19 mouse cellular contexts compared by ENCODE assay signal in the genomic region with DNA sequence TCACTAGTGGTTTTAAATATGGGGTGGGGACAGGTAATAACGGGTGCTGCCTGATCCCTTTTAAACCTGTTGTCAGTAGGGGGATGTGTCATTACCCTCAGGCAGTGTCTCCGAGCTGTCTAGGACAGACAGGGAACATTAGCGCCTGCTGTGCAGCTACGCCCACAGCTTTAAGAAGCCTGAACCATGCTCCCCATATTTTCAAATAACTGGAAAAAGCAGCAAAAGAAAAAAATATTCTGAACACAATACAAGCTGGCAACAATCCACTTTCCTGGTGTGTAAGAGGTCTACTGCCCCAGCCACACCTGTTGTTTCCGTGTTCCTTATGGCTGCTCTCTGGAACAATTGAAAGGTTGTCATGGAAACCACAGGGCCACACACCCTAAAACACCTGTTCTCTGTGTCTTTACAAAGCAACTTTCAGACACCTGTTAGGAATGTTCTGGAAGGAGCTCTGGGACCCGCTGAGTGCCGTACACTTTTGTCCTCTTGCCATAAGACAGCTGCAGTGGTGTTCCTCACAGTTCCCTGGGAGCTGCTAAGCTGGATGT. TPM values are rescaled to one million over a fixed set of nuclear protein-coding genes. Genes with fewer than 3 reads are reported as not detected.
DNase-seq lines count a peak whose midpoint lies in the region; ATAC-seq and TF ChIP-seq lines count a peak whose summit lies in the region.
"Had no signal": no experiment of that assay in that cellular context is flagged by ENCODE, and none has a peak within 500 bp of the region (broad histone marks: within the 10 kb centered on the region; RNA-seq: fewer than 3 reads in every experiment).

No protein-coding gene starts in this region.

- DNase-seq in embryonic facial prominence, embryonic 14.5 days (ENCODE audit: low spot score), result peak; percentile 82
- no peak for DNase-seq in embryonic facial prominence, embryonic 10.5 days (ENCODE audit: low spot score)
- DNase-seq in ES-E14 (ENCODE audit: low read depth, low spot score), result peak; percentile 40
- peak; percentile 10 to 33 for DNase-seq in lung, postnatal 4 days
- no peak for DNase-seq in heart, adult 18-20 months
- DNase-seq in kidney, adult 8-10 months, result no peak
- no peak for DNase-seq in thymus, postnatal 4 days
- DNase-seq: adrenal gland, postnatal 25 days; B cell, adult 2 months; heart, adult 2 months; kidney, adult 2 months had no signal

- H3K27ac ChIP-seq in embryonic facial prominence, embryonic 14.5 days (replicated peaks; ENCODE audit: low read depth, low read length), result no peak overlapping the region
- no peak overlapping the region for H3K27ac ChIP-seq in embryonic facial prominence, embryonic 10.5 days (replicated peaks)
- no peak overlapping the region for H3K27ac ChIP-seq in ES-E14 (ENCODE audit: insufficient read depth, low read depth, low read length, poor library complexity, severe bottlenecking)
- H3K27ac ChIP-seq in intestine, embryonic 16.5 days (ENCODE audit: low read length), result peak overlapping the region; percentile 10; the same call in 1 of the 2 replicates
- H3K27ac ChIP-seq: forebrain, embryonic 15.5 days; heart, adult 2 months; hindbrain, embryonic 13.5 days; left cerebral cortex, adult 2 months; limb, embryonic 13.5 days; midbrain, embryonic 10.5 days had no signal

- H3K4me3 ChIP-seq in embryonic facial prominence, embryonic 14.5 days (ENCODE audit: low read depth, low read length), result no peak overlapping the region
- H3K4me3 ChIP-seq in embryonic facial prominence, embryonic 10.5 days, result no peak overlapping the region
- no peak overlapping the region for H3K4me3 ChIP-seq in ES-E14 (ENCODE audit: insufficient read depth in 1 of 2, low read depth in 1 of 2, low read length in 2 of 2, poor library complexity in 1 of 2, severe bottlenecking in 1 of 2)
- no peak overlapping the region for H3K4me3 ChIP-seq in intestine, embryonic 16.5 days (ENCODE audit: low read length)
- H3K4me3 ChIP-seq: forebrain, embryonic 15.5 days; heart, adult 2 months; hindbrain, embryonic 13.5 days; limb, embryonic 13.5 days; midbrain, embryonic 10.5 days; myocyte had no signal

- in situ Hi-C loops in ES-E14 (cut with MboI; ENCODE audit: low sequenced_read_pairs in 2 of 2, unreplicated experiment in 2 of 2), result no loop called here

- no peak overlapping the region for H3K4me2 ChIP-seq in embryonic facial prominence, embryonic 14.5 days (ENCODE audit: low read depth, low read length)
- no peak overlapping the region for H3K4me2 ChIP-seq in intestine, embryonic 16.5 days (ENCODE audit: low read depth, low read length)
- H3K4me2 ChIP-seq: forebrain, embryonic 15.5 days; hindbrain, embryonic 13.5 days; limb, embryonic 13.5 days had no signal

- WGBS in embryonic facial prominence, embryonic 14.5 days, result 65% methylated on average over 7 of the region's 7 CpGs
- 72% methylated on average over 7 of the region's 7 CpGs for WGBS in embryonic facial prominence, embryonic 10.5 days
- WGBS in intestine, embryonic 16.5 days, result 61% methylated on average over 7 of the region's 7 CpGs

- H3K9me3 ChIP-seq in embryonic facial prominence, embryonic 14.5 days (ENCODE audit: control insufficient read depth, low read length), result no peaks in the 10 kb centered on the region
- no peaks in the 10 kb centered on the region for H3K9me3 ChIP-seq in embryonic facial prominence, embryonic 10.5 days
- H3K9me3 ChIP-seq in ES-E14 (ENCODE audit: control insufficient read depth, insufficient read depth, low read depth, low read length), result no peaks in the 10 kb centered on the region
- no peaks in the 10 kb centered on the region for H3K9me3 ChIP-seq in intestine, embryonic 16.5 days (ENCODE audit: control insufficient read depth, low read length)
- H3K9me3 ChIP-seq: forebrain, embryonic 15.5 days; hindbrain, embryonic 13.5 days; limb, embryonic 13.5 days; midbrain, embryonic 10.5 days had no signal

- peaks cover 16% of the 10 kb centered on the region; the same call in 1 of the 2 replicates for H3K27me3 ChIP-seq in embryonic facial prominence, embryonic 14.5 days (replicated peaks; ENCODE audit: control insufficient read depth, insufficient read depth, low read length)
- peaks cover 44% of the 10 kb centered on the region for H3K27me3 ChIP-seq in embryonic facial prominence, embryonic 10.5 days (replicated peaks; ENCODE audit: low read depth, poor library complexity, severe bottlenecking)
- H3K27me3 ChIP-seq in intestine, embryonic 16.5 days (replicated peaks; ENCODE audit: control insufficient read depth, insufficient read depth, low read length), result no peaks in the 10 kb centered on the region

- no peak overlapping the region for H3K9ac ChIP-seq in embryonic facial prominence, embryonic 14.5 days (ENCODE audit: low read depth, low read length)
- H3K9ac ChIP-seq in ES-E14 (ENCODE audit: insufficient read depth, low read depth, low read length, poor library complexity, severe bottlenecking), result no peak overlapping the region
- H3K9ac ChIP-seq in intestine, embryonic 16.5 days (ENCODE audit: low read depth, low read length), result no peak overlapping the region
- H3K9ac ChIP-seq: forebrain, embryonic 15.5 days; hindbrain, embryonic 13.5 days; limb, embryonic 13.5 days had no signal

- peak; percentile 56; the same call in 1 of the 2 replicates for ATAC-seq in embryonic facial prominence, embryonic 14.5 days (ENCODE audit: low read depth)
- ATAC-seq in intestine, embryonic 16.5 days, result peak; percentile 57
- ATAC-seq: forebrain, embryonic 15.5 days had no signal

- H3K4me1 ChIP-seq in embryonic facial prominence, embryonic 14.5 days (ENCODE audit: control insufficient read depth, insufficient read depth, low read length), result peaks cover 15% of the 10 kb centered on the region
- peaks cover 28% of the 10 kb centered on the region for H3K4me1 ChIP-seq in embryonic facial prominence, embryonic 10.5 days
- peaks cover 2 to 22% of the 10 kb centered on the region in 2 experiments; a peak in 3 of 4 replicates for H3K4me1 ChIP-seq in ES-E14 (ENCODE audit: control insufficient read depth in 2 of 2, insufficient read depth in 2 of 2, low read length in 2 of 2, poor library complexity in 1 of 2)
- peaks cover 13% of the 10 kb centered on the region for H3K4me1 ChIP-seq in intestine, embryonic 16.5 days (ENCODE audit: control insufficient read depth, insufficient read depth, low read length)

- H3K36me3 ChIP-seq in embryonic facial prominence, embryonic 14.5 days (ENCODE audit: control insufficient read depth, insufficient read depth, low read length), result no peaks in the 10 kb centered on the region
- H3K36me3 ChIP-seq in embryonic facial prominence, embryonic 10.5 days (replicated peaks), result peaks cover 8% of the 10 kb centered on the region; the same call in 1 of the 2 replicates
- H3K36me3 ChIP-seq in ES-E14 (ENCODE audit: control insufficient read depth, insufficient read depth, low read length, poor library complexity, severe bottlenecking), result peaks cover 5% of the 10 kb centered on the region; the same call in 1 of the 2 replicates
- no peaks in the 10 kb centered on the region for H3K36me3 ChIP-seq in intestine, embryonic 16.5 days (ENCODE audit: control insufficient read depth, insufficient read depth, low read length)
- H3K36me3 ChIP-seq: forebrain, embryonic 15.5 days; G1E; hindbrain, embryonic 13.5 days; limb, embryonic 13.5 days; midbrain, embryonic 10.5 days had no signal

TF ChIP-seq in ES-E14, 5 proteins besides CTCF, POLR2A, EP300 and RAD21:
- no peak for TF ChIP-seq CHD2 (IDR thresholded peaks at IDR 0.05; ENCODE audit: low read depth, low read length)
TF ChIP-seq in ES-E14: peak in this region for 0.

RNA-seq across cellular contexts. Expression of a gene that starts 4.9 kb away (rescaled TPM):
- 25.1 and 27.3 TPM in 2 replicates for polyA plus RNA-seq in embryonic facial prominence, embryonic 14.5 days (2014; fragmentation: Nextera tagmentation; extraction: Ambion mirVana)
- 17.0 and 17.9 TPM in 2 replicates for polyA plus RNA-seq in embryonic facial prominence, embryonic 10.5 days (2016; fragmentation: Nextera tagmentation; extraction: Ambion mirVana)
- total RNA-seq in ES-E14 (2012; rRNA removed), result 28.0 and 51.9 TPM in 2 replicates
- polyA plus RNA-seq in intestine, embryonic 16.5 days (2015; fragmentation: Nextera tagmentation; extraction: Ambion mirVana), result 41.5 and 47.2 TPM in 2 replicates
- total RNA-seq in heart, adult 18-20 months (2021), result 1 to 10 TPM in 1 of 2 experiments, under 1 TPM in 1; 0.45 to 1.0 TPM
- polyA plus RNA-seq: G1E, myocyte had no signal

Comparison
In these comparisons a context has a peak if more than half of its experiments do, and no peak if none do; other contexts are left out.
1. DNase-seq: peak in embryonic facial prominence, embryonic 14.5 days (single experiment), ES-E14 (single experiment) and lung, postnatal 4 days (2 of 2); none in embryonic facial prominence, embryonic 10.5 days (single experiment), heart, adult 18-20 months (0 of 2), kidney, adult 8-10 months (0 of 2) and thymus, postnatal 4 days (single experiment).